Mouse (Mus musculus): ENCODE results near the gene Syne2. TPM values are rescaled to one million over a fixed set of nuclear protein-coding genes. Genes with fewer than 3 reads are reported as not detected.
A peak's percentile ranks its signal among the peaks of the same experiment; 100 is the strongest.
"Not testable (repeated sequence)": the region's sequence is repeated elsewhere in the genome, so short reads cannot be mapped to it uniquely, and the experiment has no call there.

Gene Syne2
- 61.7 and 63.1 TPM in 2 replicates for total RNA-seq (2021)
- long read RNA-seq, experiment 1 = 0 reads
- long read RNA-seq, experiment 2, partial matches to known transcripts = 2 of 2 reads
- long read RNA-seq, experiment 2, other reads (novel, unspliced or antisense) = 0 of 2 reads

DNA sequence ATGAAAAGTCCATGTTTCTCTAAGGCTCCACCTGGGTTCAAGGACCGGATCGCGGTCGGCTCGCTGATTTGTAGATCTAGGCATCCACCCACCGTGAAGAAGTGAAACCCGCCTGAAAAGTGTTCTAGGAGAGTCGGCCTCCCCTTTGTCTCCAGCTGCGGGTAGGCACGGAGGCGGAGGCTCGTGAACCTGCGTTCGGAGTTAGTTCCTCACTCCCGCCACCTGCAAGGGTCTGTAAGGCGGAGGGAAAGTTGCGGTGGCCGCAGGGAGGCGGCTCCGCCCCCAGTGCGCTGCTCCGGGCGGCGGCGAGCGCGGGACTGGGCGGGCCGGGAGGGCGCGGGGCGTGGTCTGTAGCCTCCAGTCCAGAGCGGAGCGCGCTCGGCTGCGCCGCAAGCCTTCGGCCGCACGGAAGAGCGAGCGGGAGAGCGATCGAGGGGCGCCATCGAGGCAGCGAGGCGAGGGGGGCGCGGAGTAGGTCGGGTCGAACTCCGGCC, at the start of gene Syne2:
Syne2 (plus strand) TSS at position 176 of the 494 bp plus-strand sequence.
- DNase-seq = peak; percentile 91

DNA sequence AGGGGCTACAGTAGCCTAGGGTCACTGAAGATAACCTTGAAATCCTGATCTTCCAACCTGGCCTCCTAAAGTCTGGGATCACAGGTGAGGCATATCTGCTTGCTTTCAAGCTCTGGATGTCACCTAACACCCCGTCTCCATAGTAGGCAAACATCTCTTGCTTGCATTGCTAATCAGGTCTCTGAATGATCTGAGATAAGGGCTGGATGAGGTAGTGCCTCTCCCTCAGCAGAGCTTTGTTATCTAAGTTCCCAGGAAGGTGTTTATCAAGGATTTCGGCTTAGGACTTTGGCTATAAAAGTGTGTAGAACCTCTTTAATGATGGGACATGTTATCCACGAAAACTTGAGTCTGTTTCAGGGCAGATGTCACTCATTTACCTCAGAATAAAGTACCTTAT, 46.5 kb upstream of the Syne2 start:
- DNase-seq = no peak

DNA sequence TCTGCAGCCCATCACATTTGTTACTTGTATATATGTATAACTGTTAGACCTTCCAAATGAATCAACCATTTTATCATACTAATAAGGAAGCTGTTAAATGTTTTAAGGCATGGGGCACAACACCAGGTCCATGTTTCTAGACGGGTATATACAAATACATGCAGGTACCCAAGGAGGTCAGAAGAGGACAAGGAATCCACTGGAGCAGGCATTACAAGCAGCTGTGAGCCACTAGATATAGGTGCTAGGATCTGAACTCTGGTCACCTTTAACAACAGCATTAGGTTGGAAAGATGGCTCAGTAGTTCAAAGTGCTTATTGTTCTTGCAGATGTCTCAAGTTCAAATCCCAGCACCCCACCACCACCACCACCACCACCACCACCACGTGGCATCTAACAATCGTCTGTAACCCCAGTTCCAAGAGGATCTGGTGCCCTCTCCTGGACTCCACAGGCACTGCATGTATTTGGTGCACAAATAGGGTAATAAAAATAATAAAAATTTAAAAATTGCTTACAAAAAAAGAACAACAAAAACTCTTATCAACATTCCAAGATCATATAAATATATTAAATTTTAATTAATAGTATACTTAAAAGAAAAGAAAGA, 45.4 kb upstream of the Syne2 start:
- DNase-seq = peak; percentile 82

- DNase-seq = no peak
Measured at GRCm38 (mm10) chr12:75781445-75781844, 36.5 kb upstream of the Syne2 start.

DNA sequence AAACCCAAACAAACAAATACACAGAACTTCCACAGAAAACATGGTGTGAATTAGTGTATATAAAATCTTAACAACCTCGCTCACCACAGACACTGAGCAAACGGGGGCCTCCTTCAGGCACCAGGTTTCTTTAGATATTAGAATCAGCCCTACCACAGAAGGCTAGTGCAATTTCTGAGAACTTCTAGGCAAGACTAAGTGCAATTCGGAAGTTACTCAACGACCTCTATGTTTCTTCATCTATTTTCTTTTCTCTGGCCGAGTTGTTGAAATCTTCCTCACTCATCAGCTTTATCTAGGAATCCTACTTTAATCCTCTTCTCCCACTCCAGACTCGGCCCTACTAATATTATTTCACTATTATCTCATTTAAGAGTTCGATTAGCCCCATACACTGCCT, 35.9 kb upstream of the Syne2 start:
- no peak for DNase-seq

- DNase-seq = no peak
Measured at GRCm38 (mm10) chr12:75784271-75784751, 33.6 kb upstream of the Syne2 start.

DNA sequence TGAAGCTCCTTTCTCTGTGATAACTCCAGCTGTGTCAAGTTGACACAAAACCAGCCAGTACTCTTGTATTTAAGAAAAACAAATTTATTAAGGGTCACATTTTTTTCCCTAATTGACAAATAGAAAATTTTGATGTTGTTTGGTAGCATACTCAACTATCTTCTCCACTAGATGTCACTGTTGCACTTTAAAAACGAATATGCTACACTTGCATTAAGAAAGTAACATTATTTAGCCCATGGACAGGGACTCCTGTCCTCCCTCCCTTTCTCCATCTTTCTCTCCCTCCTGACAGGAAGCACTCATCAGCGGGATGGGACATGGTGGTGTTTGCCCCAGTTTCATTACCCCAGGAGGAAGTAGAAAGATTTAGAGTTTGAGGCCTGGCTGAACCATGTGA, 31.3 kb upstream of the Syne2 start:
- DNase-seq = not testable (repeated sequence)

DNA sequence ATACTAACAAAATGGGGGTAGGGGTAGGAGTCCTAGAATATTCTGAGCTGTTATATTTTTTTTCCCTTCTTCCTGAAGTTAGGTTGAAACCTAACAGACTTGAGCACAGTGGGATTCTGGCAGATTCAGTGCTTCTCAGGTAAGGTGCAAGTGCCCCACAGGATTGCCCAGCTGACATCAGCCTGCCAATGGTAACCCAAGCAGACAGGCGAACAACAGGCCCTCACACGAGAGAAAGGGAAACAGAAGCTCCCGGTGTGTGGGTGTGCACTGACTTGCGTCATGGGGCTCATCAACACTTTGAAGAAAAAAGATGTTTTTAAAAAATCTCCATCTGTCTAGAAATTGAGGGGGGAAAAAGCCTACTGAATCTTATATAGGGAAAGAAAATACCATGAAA, 28.5 kb upstream of the Syne2 start:
- DNase-seq = no peak

GRCm38 (mm10) chr12:75794527-75794926, 23.4 kb upstream of the Syne2 start:
- DNase-seq = no peak

DNA sequence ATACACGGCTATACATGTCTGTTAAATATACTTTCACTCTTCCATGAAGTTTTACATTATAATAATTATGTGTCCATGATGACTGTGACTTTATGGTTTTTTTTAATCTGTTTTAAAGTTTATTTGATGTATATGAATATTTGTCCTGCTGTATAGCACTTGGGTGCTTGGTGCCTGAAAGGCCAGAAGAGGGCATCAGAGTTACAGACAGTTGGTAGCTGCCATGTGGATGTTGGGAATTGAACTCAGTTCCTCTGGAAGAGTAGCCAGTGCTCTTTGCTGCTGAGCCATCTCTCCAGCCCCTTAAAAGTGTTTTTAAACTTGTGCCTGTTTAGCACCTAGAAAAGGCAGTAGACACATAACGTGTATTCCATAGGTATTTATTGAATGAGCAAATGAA, 21.4 kb upstream of the Syne2 start:
- peak; percentile 41 for DNase-seq

DNA sequence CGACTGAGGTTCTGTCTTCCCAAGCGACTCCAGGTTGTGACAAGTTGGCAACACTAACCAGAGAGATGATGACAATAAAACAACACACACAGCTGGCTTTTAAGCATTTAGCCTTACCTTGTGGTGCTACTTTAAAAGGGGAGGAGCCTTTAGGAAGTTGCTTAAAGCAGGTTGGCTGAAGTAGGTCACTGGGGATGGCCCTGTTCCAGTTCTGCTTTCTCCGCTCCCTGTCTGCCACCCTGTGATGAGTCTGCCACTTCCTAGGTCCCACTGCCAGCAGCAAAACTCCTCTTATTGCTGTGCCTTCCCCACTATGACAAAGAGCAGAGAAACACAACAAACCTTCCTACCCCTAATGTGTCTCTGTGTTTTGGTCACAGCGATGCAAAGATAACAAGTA, 11.7 kb upstream of the Syne2 start:
- DNase-seq = peak; percentile 40

DNA sequence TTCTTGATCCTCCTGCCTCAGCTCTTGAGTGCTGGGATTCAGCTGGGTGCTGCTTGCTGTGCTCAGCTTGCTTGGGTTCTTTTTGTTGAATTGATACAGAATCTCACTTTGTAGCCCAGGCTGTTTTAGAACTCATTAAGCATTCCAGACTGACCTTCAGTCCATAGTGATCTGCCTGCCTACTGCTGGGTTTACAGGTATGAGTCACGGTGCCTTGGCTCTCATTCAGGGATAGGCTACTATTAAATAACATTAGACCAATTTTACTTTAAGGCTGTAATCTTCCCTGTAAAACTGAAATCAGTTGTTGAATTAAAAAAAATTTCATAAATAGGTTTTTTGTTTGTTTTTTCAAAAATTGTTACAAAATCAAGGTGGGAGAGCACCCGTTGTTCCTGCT, 4.2 kb upstream of the Syne2 start:
- DNase-seq = peak; percentile 52

- no peak for DNase-seq
Measured at GRCm38 (mm10) chr12:75814551-75814950, 3.4 kb upstream of the Syne2 start.

GRCm38 (mm10) chr12:75816981-75817856, 715 bp upstream of the Syne2 start:
- DNase-seq = peak; percentile 17

- peak; percentile 82 for DNase-seq
Measured at GRCm38 (mm10) chr12:75818453-75819434, 810 bp downstream of the Syne2 start.

DNA sequence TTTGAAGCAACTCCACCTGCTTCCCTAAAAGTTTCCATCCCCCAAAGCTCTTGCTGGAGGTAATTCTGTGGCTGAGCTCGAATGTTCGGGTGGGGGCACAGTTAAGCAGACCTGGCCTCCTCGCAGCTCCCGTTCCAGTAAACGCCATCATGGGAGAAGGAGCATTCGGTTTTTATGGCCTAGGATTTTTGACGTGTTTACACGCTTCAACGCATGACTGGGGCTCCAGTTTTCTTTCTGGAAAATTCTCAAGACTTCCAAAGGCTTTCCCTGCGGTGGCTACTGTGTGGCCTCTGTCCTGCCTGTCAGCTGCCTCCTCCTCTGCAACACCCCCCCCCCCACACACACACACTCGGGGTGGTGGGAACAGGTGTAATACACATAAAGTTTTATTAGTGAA, 1.5 kb downstream of the Syne2 start:
- no peak for DNase-seq

- peak; percentile 39 for DNase-seq
Measured at GRCm38 (mm10) chr12:75820216-75820615, 2.3 kb downstream of the Syne2 start.

- DNase-seq = peak; percentile 65
Measured at GRCm38 (mm10) chr12:75822122-75822521, 4.2 kb downstream of the Syne2 start.

GRCm38 (mm10) chr12:75823475-75823874, 5.5 kb downstream of the Syne2 start:
- no peak for DNase-seq

- no peak for DNase-seq
Measured at GRCm38 (mm10) chr12:75825458-75825857, 7.5 kb downstream of the Syne2 start.

DNA sequence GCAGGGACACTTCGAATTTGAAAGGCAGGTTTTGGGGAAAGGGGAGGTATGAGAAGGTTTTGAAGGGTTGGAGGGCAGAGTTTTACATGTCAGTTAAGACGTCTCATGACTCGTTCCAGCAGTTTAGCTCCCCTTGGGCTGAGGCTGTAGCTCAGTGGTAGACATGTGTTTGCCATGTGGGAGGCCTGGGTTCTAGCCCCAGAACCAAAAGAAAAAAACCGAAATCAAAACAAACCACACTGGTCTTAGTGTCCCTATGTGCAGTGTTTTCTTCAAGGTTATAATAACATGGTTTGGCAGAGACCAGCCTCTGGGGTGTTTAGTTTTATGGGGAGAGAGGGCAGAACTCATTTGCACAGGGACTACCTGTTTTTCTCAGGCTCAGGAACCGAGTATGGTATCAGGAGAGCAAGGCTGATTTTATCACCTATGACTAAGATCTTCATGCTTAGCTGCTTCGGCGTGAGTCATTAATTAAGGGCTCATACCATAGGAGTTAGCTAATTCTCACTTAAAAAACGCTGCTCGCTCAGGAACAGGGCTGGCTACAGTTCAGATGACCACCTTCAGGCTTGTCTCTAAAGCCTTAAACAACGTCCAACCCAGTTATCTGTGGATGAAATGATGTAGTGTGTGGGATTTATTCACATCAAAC, 8.9 kb downstream of the Syne2 start:
- DNase-seq = no peak

Data from adrenal gland, postnatal 14 days (tissue).